Mouse (Mus musculus) bone marrow, adult 2 months (tissue): Measurements from ENCODE around the gene Sfxn3.

Experiments
- CTCF ChIP-seq: fragments of 200-500 bp; IDR thresholded peaks from 2 replicates; pipeline ENCODE4 v1.5.1; 2011; ENCODE audit warnings: low read length, control low read depth; ENCODE audit not compliant: control insufficient read depth, insufficient read depth
- POLR2A ChIP-seq: fragments of 200-500 bp; IDR thresholded peaks from 2 replicates; pipeline ENCODE4 v1.6.1; 2011; ENCODE audit warnings: low read depth, mild to moderate bottlenecking, control low read depth, low read length, borderline replicate concordance; ENCODE audit not compliant: control insufficient read depth

DNA sequence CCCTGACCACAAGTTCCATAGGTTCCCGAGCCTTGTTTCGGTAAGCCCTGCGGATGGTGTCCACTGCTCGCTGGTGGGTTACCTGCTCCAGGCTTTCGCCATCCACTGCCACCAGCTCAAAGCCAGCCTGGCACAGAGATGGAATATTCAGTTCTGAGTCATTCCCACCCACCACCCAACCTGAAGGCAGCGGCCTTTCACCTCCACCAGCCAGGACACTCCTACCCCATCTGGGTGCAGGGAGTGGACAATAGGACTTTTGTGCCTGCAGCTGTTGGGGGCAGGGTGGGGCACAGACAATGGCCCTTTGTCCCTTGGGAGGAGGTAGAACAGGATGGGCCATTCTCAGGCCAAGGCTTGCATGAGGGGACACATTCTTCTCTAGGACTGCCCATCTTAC is 19.5 kb upstream of the Sfxn3 start:
- TF ChIP-seq CTCF = no peak
- TF ChIP-seq POLR2A = no peak
